Mouse (Mus musculus) right cerebral cortex, adult 18-20 months (tissue): ENCODE measurements around the gene C1ql4.
"Not testable (repeated sequence)": the region's sequence is repeated elsewhere in the genome, so short reads cannot be mapped to it uniquely, and the experiment has no call there.

ENCODE experiments used
- DNase-seq: peaks from one replicate; pipeline ENCODE4 v3.0.0; 2022; ENCODE audit warnings: mixed read lengths

Gene C1ql4

GRCm38 (mm10) chr15:99097840-99098492, 10.3 kb upstream of the C1ql4 start:
- DNase-seq: no peak

- no peak for DNase-seq
Measured at GRCm38 (mm10) chr15:99096831-99097500, 9.3 kb upstream of the C1ql4 start.

- no peak for DNase-seq
Measured at GRCm38 (mm10) chr15:99096061-99096793, 8.6 kb upstream of the C1ql4 start.

GRCm38 (mm10) chr15:99095356-99095755, 7.7 kb upstream of the C1ql4 start:
- DNase-seq: no peak

GRCm38 (mm10) chr15:99094631-99095270, 7.1 kb upstream of the C1ql4 start:
- DNase-seq: no peak

- no peak for DNase-seq
Measured at GRCm38 (mm10) chr15:99093291-99094258, 6.0 kb upstream of the C1ql4 start.

- DNase-seq: no peak
Measured at GRCm38 (mm10) chr15:99092870-99093269, 5.3 kb upstream of the C1ql4 start, which contains the start of gene Dnajc22. TSS of gene Dnajc22 (plus strand) at chr15:99093170.

GRCm38 (mm10) chr15:99089069-99089468, 1.5 kb upstream of the C1ql4 start:
- DNase-seq: no peak

GRCm38 (mm10) chr15:99088292-99088691, 675 bp upstream of the C1ql4 start:
- DNase-seq: no peak

- no peak for DNase-seq
Measured at GRCm38 (mm10) chr15:99085997-99086396, 1.6 kb downstream of the C1ql4 start.

- DNase-seq: no peak
Measured at GRCm38 (mm10) chr15:99084618-99085017, 3.0 kb downstream of the C1ql4 start.

GRCm38 (mm10) chr15:99083867-99084557, 3.6 kb downstream of the C1ql4 start:
- DNase-seq: no peak

- DNase-seq: no peak
Measured at GRCm38 (mm10) chr15:99083258-99083657, 4.4 kb downstream of the C1ql4 start.

GRCm38 (mm10) chr15:99082840-99083239, 4.8 kb downstream of the C1ql4 start:
- no peak for DNase-seq

- no peak for DNase-seq
Measured at GRCm38 (mm10) chr15:99082322-99082721, 5.3 kb downstream of the C1ql4 start.

GRCm38 (mm10) chr15:99079804-99080203, 7.8 kb downstream of the C1ql4 start:
- no peak for DNase-seq

- DNase-seq: no peak
Measured at GRCm38 (mm10) chr15:99078181-99078910, 9.3 kb downstream of the C1ql4 start.

GRCm38 (mm10) chr15:99076011-99076410, 11.6 kb downstream of the C1ql4 start:
- DNase-seq: not testable (repeated sequence)

GRCm38 (mm10) chr15:99074600-99075333, 12.8 kb downstream of the C1ql4 start:
- DNase-seq: peak; percentile 99

GRCm38 (mm10) chr15:99074019-99074599, 13.5 kb downstream of the C1ql4 start, which contains the start of gene Troap:
TSS of gene Troap (plus strand) at chr15:99074575.
- no peak for DNase-seq
